Mouse (Mus musculus) hematopoietic stem cell, adult 5-6 weeks (primary cell): ENCODE measurements around the gene Apbb2. TPM values are rescaled to one million over a fixed set of nuclear protein-coding genes. Genes with fewer than 3 reads are reported as not detected.

ENCODE experiments used
- ATAC-seq, 2 experiments: fragments of 125-278 bp in 1 of 2; replicated peaks in 1 of 2; 2 replicates each; pipeline ENCODE4 v1.8.0; 2016 to 2017; ENCODE audit warnings: inconsistent platforms in 2 of 2, mild to moderate bottlenecking in 2 of 2, moderate number of reproducible peaks in 2 of 2, low read depth in 1 of 2, moderate TSS enrichment in 1 of 2; ENCODE audit not compliant: low FRiP score in 2 of 2, poor library complexity in 2 of 2, severe bottlenecking in 2 of 2, insufficient read depth in 1 of 2, low TSS enrichment in 1 of 2
- total RNA-seq: library from RNA; stranded (forward); fragments of 172-1452, 232-1000 nt; gene quantifications from 2 replicates; pipeline ENCODE4 v1.2.3, GENCODE M21; 2017

Gene Apbb2
- total RNA-seq, 1 experiment from 2014 or later: 5.2 TPM

DNA sequence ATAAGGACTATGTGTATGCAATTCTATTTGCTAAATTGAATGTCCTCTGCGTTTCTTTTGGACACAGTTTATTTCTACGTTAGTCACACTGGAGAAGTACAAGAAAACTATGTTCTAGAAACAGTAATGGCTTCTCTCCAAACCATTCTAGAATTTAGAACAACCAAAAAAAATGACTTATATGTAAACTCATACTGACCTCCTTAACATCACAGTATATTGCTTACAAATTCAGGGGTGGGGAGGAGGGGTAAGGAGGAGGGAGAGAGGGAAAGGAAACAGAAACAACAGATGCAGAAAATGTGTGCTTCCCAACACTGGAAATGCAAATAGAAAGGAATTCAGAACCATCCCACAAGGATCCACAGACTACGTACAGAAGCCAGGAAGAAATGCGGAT is 11.4 kb downstream of the Apbb2 start:
- ATAC-seq: no peak

DNA sequence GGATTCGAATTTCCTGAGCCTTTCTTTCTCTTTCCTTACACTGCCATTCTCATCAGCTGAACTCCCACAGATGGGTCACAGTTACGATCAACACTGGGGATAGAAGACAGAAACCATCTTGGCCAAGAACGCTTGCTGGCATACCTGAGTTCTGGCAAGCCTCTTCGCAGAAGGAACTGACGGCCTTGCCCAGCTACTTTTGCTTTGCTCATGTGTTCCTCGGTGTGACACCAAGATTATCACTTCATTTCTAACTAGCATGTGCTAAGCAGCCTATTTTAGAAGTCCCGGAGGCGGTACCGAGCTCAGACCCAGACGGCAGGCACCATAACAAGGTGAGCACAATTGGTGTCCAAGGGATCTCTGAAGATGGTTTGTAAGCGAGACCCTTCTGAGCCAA is 12.9 kb downstream of the Apbb2 start:
- ATAC-seq: no peak

- ATAC-seq: no peak
These were observed 14.2 kb downstream of the Apbb2 start for GRCm38 (mm10) chr5:66604423-66604822.

DNA sequence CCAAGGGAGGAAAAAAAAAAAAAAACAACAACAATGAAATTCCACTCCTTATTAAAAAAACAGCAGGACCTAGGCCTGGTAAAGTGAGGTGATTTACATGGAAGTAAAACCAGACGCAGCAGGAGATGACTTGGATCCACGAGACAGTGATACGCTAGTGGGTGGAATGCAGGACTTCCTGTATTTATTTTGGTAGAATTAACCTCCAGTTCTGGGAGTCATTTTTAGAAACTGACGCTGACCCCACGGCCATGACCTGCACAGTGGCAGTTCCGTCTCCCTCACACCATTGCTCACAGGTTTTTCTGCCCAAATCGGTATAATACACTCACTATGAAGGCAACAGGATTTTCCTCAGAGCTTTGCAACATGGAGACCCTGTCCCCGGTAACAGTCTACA is 14.8 kb downstream of the Apbb2 start:
- ATAC-seq: no peak

GRCm38 (mm10) chr5:66603223-66603622 is 15.4 kb downstream of the Apbb2 start:
- ATAC-seq: no peak

DNA sequence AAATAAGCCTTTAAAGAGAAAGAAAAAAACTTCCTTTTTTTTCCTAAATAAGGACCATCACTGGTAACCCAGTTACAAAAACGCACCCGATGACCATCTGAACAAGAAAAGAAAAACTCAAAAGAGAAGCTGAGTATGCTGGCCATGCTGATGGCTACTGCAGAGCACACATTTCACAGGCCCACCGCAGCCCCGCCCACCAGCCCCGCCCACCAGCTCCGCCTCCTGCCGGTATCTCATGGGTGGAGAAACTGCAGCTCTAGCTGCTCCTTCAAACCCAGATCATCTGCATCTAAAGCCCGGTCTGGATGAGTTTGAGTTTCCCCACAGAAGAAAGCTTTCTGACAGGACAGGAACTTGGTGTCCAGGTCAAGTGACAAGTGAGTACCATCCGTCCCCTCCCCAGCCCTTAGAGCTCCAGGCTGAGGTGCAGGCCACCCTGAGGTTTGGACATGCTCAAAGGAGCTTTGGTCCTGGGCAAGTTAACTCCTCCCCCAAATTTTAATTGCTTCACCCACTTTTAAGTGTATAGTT is 16.2 kb downstream of the Apbb2 start:
- peak; percentile 40 to 47; a peak in 3 of 4 replicates for ATAC-seq

- no peak for ATAC-seq
These were observed 18.2 kb downstream of the Apbb2 start for GRCm38 (mm10) chr5:66600415-66600814.

DNA sequence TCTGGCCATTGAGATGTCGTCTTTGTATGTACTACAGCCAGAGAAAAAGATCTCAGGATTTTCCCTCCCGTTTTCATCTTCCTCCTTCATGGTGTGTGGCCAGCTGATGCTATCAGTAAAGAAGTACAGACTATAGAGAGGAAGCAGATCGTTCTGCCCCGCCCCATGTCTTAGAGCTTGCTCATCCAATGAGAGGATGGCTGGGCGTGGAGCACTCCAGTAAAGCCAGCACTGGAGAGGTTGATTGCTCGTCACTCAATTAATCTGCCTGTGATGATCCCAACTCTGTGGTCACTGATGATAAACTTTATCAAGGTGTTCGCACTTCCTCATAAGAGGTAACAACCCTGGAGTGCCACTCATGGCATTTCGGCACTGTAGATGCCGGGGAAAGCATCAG is 18.7 kb downstream of the Apbb2 start:
- no peak for ATAC-seq

DNA sequence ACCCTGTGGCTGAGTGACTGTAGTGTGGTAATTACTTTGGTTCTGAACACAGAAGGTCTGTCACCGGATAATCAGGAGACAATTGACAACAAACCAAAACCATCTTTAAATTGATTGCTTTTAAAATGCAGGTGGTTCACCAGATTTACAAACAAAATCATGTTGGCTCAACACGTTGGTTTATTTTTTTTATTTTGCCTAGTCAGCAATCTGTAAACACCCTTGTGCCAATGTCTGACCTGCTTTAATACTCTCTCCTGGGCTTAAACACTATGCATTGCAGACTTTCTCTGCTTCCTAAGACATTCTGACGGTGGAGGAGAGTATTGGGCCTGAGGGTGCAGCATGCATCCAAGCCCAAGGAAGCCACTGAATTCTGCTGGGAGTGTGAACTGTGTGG is 22.3 kb downstream of the Apbb2 start:
- ATAC-seq: no peak

DNA sequence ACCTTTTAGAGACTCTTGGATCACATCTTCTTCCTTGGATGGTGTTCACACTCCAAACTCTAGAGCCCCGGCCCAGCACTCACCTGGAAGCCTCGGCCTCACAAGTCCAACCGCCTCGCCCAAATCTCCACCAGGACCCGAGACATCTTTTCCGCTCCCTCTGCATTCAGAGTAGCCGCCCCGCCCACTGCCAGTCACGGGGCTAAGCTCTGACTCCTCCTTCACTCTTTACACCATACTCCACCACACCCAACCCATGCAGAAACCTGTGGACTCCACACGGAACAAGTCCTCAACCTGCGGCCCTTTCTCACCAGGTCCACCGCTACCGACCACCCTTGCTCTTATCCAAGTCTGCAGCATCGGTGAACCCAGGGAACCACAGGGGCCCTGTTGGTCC is 23.7 kb downstream of the Apbb2 start:
- no peak for ATAC-seq

DNA sequence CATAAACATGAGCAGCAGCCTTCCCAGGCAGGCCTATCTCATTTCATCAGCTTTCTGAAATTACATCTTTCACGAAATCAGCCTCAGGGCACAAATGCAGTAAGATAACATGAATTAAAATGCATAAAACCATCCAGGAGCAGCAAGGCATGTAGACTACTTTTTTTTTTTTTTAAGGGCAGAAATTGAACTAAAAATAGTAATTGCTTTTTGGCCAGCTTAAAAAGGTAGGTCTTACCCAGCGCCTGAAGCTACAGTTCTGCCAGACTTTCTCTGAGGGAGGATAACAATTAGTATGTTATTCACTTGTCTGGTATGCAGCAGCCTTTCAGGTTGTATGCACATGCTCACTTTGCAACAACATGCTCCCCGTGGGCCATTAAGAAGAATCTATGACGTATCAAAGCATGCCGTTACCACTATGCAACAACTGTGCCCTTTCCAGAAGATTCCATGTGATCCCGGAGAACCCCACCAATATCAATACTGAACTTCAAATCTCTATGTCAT is 32.3 kb downstream of the Apbb2 start:
- ATAC-seq: no peak

DNA sequence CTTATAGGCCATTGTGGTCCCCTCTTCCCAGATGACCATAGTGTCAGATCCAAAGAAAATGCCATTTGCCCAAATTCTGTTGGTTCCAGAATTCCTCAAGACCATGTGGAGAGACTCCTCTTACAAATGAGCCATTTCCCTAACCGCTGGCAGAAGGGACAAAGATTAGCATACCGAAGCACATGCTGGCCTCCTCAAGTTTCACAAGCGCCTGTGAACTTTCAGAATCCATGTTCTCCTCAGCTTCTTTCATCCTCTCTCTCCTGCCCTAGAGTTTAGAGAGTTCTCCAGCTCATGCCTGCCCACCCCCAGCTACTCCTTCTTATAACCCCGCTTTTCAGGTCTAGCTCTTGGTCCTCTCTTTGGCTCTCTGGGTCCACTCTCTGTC is 35.6 kb downstream of the Apbb2 start:
- ATAC-seq: no peak

DNA sequence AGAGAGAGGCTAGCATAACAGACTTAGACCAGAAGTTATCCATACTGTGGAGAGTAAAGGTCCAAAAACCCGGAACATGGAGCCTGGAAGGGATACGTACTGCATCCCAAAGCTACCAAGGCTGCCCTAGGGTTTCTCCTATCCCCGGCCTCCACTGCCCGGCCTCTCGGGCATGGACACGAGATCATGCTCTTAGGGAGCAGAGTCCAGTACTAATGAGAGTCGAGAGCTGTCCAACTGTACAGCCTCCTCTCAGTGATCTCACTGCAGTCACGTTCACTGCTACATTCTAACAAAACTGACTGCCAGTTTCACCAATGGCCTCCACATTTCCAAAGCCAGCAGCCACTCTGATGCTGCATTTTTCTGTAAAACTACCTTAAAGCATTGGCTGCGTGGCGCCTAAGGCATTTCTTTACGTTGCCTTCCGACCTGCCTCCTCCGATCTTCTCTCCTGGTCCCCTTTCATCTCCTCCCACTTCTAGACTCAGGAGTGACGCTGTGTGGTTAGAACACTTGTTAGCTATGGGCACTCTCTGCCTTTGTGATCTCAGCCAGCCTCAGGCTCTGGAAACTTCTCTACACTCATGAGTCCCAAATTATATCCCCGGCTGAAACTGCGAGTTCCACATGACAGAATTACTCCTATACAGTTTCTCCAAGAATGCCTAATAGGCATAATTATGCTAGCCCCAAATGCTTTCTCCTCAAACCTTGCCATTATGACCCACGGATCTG is 36.1 kb downstream of the Apbb2 start:
- ATAC-seq: no peak

DNA sequence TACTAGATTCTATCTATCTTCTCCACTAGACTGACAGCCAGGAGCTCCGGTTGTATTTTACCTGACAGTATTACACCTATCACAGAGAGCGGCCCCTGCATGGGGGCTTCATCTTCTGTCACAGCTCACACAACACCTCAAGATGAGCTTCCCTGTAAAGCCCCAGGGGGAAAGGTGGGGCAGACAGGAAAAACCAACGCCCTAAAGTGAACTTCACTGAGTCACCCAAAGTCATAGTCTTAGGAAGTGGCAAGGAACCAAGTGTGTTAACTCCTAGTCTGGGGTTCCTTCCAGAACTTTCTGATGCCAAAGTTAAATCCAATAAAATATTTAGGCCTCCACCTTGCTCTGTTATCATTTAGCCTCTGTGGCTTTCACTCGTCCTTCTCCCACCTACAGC is 39.5 kb downstream of the Apbb2 start:
- ATAC-seq: no peak

DNA sequence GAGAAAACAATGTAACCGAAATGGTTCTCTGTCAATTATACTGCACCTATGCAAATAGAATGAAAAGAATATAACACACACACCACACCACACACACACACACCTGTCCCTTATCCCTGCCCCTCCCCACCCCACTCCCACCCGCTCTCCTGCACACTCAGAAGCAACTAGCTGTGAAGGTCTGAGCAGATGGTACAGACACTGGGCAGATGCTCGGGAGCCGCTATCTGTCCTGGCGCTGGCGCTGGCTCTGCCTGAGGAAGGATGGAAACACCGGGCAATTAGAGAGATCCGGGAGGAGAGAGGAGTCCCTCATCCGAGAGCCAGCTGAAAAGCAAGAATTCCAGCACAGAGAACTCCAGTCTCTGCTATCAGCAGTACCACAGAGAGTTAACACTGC is 42.3 kb downstream of the Apbb2 start:
- no peak for ATAC-seq

DNA sequence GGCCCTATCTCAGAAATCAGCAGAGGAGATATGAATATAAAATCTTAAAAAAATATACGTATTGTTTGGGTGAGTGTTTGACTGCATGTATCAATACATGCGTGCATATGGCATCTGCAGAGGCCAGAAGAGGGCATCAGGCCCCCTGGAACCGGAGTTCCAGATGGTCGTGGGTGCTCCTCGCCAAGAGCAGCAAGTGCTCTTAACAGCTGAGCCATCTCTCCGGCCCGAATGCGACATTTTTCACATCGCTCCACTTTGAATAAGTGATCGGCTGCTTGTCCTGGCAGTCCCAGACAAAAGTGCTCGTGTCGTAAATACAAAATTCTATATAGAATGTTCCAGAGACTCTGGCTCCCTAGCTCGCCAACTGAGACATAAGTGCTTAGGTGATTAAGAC is 43.4 kb downstream of the Apbb2 start:
- no peak for ATAC-seq

DNA sequence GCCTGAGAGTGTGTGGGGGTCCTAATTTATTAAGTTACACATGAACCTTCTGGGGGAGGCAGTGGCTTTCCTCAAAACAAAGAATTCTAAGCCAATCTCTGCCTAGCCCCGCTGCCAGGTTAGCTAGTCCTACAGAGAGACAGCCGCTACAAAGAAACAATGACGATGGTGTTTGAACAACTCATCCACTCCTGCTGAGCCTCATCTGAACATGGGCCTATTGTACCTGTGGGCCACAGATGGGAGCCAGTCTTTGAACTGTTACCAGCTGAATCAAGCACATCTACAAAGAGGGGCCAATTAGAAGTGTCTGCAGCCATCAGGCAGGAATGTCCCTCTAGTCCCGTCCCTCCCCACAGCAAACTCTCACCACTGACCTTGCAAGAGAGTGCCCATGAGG is 45.3 kb downstream of the Apbb2 start:
- ATAC-seq: no peak

GRCm38 (mm10) chr5:66572086-66572855 is 46.3 kb downstream of the Apbb2 start:
- no peak for ATAC-seq
